Mouse (Mus musculus) CH12.LX (cell line): ENCODE measurements at regions not wholly inside any gene's neighbourhood (a gene's known extent, or its start where the extent isn't known, plus 50 kb on each side); places are given as distances from the start of the nearest gene placed in this dataset.

Source experiments
- CTCF ChIP-seq, 2 experiments: IDR thresholded peaks in 1 of 2; conservative IDR thresholded peaks in 1 of 2; 2 replicates each; pipeline ENCODE4 v1.5.1; 2011 to 2012; ENCODE audit warnings: low read depth in 2 of 2, low read length in 2 of 2, improper control_type of control experiment in 1 of 2, inconsistent platforms in 1 of 2, mild to moderate bottlenecking in 1 of 2, moderate library complexity in 1 of 2
- JUN ChIP-seq: IDR thresholded peaks from 2 replicates; pipeline ENCODE4 v1.6.1; 2011; ENCODE audit warnings: low read depth, mild to moderate bottlenecking, low read length, improper control_type of control experiment, moderate library complexity; ENCODE audit not compliant: insufficient read depth
- POLR2A ChIP-seq: IDR thresholded peaks from 2 replicates; pipeline ENCODE4 v1.6.1; 2011; ENCODE audit warnings: low read depth, mild to moderate bottlenecking, improper control_type of control experiment, low read length

DNA sequence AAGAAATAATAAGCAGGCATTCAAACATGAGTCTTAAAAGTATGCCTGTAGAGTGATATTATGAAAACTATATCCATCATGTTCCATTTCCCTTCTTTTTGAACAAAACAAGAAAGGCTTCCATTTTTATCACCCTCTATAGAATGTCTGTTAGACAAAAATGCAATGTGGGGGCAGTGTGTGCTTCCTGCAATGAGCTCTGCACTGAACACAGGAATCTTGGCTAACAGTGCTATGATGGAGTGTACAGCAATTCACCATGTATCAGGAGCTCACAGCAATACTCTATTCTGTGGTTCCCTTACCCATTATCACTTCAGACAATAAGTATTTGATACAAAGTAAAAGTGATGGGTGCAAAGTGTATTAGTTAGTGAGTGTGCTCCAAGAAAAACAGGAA, 653.3 kb upstream of the Agtr1b start:
- TF ChIP-seq JUN (no peak), POLR2A (no peak), CTCF (conservative IDR thresholded peaks at IDR 0.05 in 1 of 2, IDR thresholded peaks at IDR 0.05 in 1 of 2; ENCODE audit: low read depth in 2 of 2, low read length in 2 of 2) (no peak)
